Mouse (Mus musculus) G1E (cell line): ENCODE results near the gene Rabif.
"Not testable (repeated sequence)": the region's sequence is repeated elsewhere in the genome, so short reads cannot be mapped to it uniquely, and the experiment has no call there.

Experiments
- CTCF ChIP-seq: IDR thresholded peaks from 2 replicates; pipeline ENCODE4 v1.5.1; 2012; ENCODE audit warnings: low read depth, low read length, inconsistent platforms, mixed read lengths
- GATA1 ChIP-seq: IDR thresholded peaks from 2 replicates; pipeline ENCODE4 v1.6.1; 2012; ENCODE audit warnings: borderline replicate concordance, low read length, inconsistent platforms, mixed read lengths
- TAL1 ChIP-seq: conservative IDR thresholded peaks from 2 replicates; pipeline ENCODE4 v1.6.1; 2012; ENCODE audit warnings: low read depth, low read length, inconsistent platforms, mixed read lengths

DNA sequence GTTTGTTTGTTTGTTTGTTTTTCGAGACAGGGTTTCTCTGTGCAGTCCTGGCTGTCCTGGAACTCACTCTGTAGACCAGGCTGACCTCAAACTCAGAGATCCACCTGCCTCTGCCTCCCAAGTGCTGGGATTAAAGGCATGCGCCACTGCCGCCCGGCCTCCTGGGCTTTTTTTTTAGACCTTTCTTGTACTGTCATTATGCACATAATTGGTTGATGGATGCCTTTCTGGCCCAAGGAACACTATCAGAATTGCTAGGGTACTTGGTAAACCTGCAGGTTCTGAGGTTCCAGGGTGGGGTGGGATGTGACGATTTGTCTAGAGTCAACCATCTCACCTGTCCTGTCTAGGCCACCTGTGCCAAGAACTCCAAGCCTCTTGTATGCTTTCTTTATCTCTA, 24.8 kb downstream of the Rabif start:
- TF ChIP-seq CTCF, TAL1, GATA1: not testable (repeated sequence)
